Mouse (Mus musculus): ENCODE measurements around the gene Comtd1.
A peak's percentile ranks its signal among the peaks of the same experiment; 100 is the strongest.

Comtd1 gene

DNA sequence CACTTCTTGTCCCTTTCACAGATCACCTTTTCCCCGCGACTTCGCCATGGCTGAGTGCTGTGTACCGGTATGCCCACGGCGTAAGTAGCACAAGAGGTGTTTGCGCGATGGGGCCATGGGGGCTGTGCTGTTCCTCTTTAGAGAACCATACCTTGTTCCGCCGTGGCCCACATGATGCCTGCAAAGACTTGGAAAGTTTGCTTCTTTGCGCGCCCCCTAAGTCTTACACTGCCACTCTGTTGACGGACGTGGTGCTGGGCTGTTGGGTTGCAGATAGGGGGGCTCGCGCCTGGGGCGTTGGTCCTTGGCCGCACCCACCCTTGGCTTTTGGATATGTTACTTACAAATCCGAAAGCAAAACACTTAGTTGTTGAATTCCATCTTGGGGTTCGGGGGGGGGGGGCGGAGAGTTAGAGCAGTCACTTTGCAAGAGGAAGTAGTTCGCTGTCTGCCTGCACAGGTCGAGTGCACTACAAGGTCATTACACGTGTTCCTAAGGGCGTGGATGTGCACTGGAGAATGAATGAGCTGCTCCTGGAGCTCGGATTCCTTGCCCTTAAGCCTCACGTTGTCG is 16.9 kb downstream of the Comtd1 start:
- no peak for DNase-seq (ENCODE audit: low spot score)

DNA sequence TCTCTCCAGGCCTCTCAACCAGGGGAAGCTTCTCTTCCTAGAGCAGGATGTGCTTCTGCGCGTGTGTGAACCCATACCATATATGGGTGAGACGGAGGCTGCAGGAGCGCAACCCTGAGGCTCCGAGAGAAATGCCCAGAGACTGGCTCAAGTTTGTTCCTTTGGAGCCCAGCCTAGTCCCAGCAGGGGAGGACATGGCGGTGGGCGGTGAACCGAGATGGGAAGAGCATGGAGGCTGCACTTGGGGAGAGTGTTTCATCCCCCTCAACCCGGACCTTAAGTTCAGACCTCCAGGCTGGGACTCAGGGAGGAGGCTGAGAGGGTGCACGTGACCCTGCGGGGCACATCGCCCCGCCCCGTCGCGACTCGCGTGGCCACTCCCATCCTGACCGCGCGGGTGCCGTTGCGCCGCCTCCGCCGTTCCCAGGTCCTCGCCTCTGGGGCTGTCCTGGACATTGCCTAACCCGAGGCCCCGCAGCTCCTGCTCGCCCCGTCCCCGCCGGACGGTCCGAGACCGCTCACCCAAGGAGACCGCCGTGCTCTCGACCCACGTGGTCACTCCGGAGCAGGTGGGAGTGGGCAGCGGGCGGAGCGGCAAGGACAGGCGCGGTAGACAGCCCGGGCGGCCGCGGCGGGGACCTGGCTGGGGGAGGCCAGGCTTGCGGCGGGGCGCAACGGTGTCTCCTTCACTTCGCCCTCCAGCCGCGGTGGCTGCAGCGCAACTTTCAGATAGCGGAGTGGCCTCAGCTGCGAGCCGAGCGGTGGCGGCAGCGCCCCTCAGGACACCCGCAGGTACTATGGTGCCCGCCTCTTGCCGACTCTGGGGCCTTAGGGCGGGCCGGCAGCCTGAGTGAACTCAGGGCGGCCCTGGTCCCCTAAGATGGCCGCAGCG is 17.7 kb downstream of the Comtd1 start:
- peak; percentile 94 for DNase-seq (ENCODE audit: low spot score)

- DNase-seq (ENCODE audit: low spot score): no peak
Observed at GRCm38 (mm10) chr14:21825786-21826491, 22.8 kb downstream of the Comtd1 start.

DNA sequence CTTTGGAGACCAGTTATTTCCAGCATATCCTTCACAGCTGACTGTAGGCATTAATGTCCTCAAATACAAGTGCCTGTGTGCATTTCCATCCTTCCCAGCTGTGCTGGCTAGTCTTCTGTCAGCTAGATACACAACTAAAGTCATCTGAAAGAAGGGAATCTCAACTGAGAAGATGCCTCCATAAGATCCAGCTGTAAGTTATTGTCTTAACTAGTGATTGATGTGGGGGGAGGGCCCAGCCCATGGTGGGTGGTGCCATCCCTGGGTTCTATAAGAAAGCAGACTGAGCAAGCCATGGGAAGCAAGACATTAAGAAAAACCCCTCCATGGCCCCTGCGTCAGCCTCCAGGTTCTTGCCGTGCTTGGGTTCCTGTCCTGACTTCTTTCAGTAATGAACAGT is 23.8 kb downstream of the Comtd1 start, which contains the start of gene Vdac2:
TSS of gene Vdac2 (plus strand) at position 301 of the 400 bp plus-strand sequence.
- no peak for DNase-seq (ENCODE audit: low spot score)

DNA sequence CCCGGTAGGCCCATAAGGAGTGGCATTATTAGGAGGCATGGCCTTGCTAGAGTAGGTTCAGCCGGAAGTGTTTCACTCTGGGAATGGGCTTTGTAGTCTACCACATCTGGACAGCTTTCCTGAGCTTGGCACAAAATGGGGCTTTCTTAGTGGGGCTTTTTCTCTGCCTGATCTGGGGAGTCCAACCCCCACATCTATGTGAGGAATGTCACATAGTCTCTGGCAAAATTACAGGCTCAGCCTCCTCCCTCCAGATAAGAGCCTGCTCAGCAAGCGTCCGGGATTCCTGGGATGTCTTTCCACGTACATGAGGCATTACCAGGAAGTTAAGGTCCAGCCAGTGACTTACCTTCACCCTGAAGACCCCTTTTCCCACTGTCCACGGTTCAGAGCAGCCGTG is 24.9 kb downstream of the Comtd1 start:
- DNase-seq (ENCODE audit: low spot score): no peak

GRCm38 (mm10) chr14:21822795-21823374 is 25.9 kb downstream of the Comtd1 start:
- DNase-seq (ENCODE audit: low spot score): peak; percentile 25

DNA sequence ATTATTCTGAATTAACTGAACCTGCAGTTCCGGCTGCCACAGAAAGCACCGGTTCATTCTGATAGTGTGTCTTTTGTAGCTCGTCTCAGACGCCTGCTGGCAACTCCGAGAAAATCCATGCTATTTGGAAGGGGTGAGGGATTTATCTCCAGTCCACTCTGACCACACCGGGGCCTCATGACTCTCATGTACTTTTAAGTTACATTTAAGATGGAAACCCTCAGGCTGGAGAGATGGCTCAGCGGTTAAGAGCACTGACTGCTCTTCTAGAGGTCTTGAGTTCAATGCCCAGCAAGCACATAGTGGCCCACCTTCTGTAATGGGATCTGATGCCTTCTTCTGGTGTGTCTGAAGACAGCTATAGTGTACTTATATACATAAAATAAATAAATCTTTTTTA is 26.5 kb downstream of the Comtd1 start:
- no peak for DNase-seq (ENCODE audit: low spot score)

- DNase-seq (ENCODE audit: low spot score): no peak
Observed at GRCm38 (mm10) chr14:21820880-21821505, 27.8 kb downstream of the Comtd1 start.

DNA sequence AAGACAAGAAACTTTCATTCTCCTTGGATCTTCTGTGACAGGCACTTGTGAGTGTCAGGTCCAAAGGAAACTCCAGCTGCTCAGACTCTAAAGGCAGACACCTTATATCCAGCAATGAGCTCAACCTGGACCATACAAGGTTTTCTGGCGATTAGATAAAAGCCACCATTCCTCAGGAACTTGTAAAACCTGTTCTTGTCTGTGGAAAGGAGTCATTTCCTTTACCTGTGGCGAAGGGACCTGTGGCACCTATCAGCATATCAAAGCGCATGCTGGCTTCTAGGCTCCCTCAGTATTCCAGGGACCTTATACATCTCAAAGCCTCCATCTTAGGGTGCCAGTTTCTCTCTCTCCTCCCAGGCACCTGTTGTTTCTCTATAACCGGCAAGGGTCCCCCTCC is 31.3 kb downstream of the Comtd1 start:
- no peak for DNase-seq (ENCODE audit: low spot score)

- DNase-seq (ENCODE audit: low spot score): no peak
Observed at GRCm38 (mm10) chr14:21816255-21816654, 32.5 kb downstream of the Comtd1 start.

DNA sequence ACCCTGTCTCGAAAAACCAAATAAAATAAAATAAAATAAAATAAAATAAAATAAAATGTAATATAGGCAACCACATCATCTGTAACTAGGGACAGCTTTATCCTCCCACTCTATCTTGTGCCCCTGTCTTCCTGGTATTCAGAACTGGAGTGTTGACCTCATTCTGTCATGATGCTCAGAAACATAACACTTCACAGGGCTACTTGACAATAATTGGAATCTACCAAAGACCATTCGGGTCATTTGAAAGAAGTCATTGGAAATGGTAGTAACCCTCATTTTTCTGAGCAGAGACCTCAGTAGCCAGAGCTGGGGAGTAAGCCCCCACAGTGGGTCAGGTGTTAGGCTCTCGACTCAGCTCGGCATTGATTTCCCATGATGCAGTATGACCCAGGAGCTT is 34.2 kb downstream of the Comtd1 start:
- DNase-seq (ENCODE audit: low spot score): no peak

DNA sequence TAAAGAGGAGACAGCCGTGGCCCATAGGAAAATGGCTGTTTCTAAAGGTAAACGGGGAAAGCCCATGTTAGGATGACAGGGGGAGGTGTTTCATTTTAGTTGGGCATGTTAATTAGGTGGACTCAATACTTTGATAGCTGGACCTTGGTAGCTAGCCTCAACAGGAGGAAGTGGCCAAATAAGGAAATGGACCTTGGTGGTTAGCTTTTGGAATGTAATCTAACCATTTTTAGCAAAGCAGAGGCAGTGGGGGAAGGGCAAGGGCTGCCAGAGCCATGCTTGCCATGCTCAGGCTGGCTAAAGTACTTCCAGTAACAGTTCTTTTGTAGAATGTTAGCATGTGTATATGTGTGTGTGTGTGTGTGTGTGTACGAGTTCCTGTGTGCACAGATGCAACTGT is 34.9 kb downstream of the Comtd1 start:
- DNase-seq (ENCODE audit: low spot score): no peak

- no peak for DNase-seq (ENCODE audit: low spot score)
Observed at GRCm38 (mm10) chr14:21813216-21813615, 35.6 kb downstream of the Comtd1 start.

- DNase-seq (ENCODE audit: low spot score): peak; percentile 66
Observed at GRCm38 (mm10) chr14:21812590-21813162, 36.1 kb downstream of the Comtd1 start.

DNA sequence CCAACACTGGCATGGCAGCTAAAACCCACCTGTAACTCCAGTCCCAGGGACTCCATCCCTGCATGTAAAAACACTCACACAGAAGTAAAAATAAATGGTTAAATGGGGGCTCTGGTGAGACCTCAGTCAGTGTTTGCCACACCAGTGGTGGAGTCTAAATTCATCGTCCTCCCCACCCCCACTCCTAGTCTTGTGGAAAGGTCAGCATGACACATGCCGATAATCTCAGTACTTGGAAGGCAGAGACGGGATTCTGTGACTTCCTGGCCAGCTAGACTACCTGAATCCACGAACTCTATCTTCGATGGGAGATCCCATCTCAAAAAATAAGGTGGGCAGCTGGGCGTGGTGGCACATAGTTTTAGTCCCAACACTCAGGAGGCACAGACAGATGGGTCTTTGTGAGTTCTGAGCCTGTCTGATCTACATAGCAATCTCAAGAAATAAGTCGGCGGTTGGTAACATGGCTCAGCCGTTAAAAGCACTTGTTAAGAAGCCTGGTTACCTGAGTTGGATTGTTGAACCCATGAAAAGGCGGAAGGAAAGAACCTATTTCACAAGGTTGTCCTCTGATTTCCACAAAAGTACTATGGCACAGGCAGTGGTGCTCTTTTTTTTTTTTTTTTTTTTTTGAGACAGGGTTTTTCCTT is 36.9 kb downstream of the Comtd1 start:
- DNase-seq (ENCODE audit: low spot score): no peak

GRCm38 (mm10) chr14:21811301-21811700 is 37.5 kb downstream of the Comtd1 start:
- DNase-seq (ENCODE audit: low spot score): no peak

DNA sequence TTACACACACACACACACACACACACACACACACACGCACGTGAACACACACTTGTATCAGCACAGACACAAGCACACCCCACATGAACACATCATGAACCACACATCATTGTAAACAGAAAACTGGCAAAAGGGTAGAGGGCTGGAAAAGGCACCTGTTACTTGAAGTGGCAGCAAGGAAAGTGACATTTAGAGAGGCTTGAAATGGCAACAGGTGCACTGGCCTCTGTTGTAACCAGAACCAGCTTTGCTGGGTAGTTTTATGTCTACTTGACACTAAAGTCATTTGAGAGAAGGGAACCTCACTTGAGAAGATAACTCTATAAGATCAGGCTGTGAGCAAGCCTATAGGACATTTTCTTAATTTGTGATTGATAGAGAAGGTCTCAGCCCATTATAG is 39.4 kb downstream of the Comtd1 start:
- no peak for DNase-seq (ENCODE audit: low spot score)

GRCm38 (mm10) chr14:21808208-21808922 is 40.4 kb downstream of the Comtd1 start:
- DNase-seq (ENCODE audit: low spot score): no peak

- DNase-seq (ENCODE audit: low spot score): no peak
Observed at GRCm38 (mm10) chr14:21806631-21807160, 42.1 kb downstream of the Comtd1 start.

GRCm38 (mm10) chr14:21806203-21806602 is 42.6 kb downstream of the Comtd1 start:
- DNase-seq (ENCODE audit: low spot score): no peak

Data from urinary bladder, postnatal 25 days (tissue).